Mouse (Mus musculus) thymus, postnatal 36 days (tissue): ENCODE data around the gene Grxcr1.

Source experiments
- DNase-seq, 2 experiments: peaks; one replicate each; pipeline ENCODE4 v3.0.0; 2022; ENCODE audit warnings: mixed read lengths in 2 of 2

Gene Grxcr1

DNA sequence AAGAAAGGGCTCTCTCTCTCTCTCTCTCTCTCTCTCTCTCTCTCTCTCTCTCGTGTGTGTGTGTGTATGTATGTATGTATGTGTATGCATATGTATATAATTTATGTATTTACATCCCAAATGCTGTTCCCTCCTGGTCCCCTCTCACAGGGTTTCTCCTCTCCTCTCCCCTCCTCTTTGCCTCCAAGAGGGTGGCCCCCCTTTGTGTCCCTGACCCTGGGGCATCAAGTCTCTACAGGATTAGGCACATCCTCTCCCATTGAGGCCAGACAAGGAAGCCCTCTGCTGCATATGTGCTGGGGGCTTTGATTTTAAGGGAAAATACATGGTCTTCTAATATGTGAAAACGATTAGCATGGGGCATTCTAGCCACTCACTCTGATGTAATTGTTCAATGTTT lies 61.5 kb downstream of the Grxcr1 start:
- no peak for DNase-seq

DNA sequence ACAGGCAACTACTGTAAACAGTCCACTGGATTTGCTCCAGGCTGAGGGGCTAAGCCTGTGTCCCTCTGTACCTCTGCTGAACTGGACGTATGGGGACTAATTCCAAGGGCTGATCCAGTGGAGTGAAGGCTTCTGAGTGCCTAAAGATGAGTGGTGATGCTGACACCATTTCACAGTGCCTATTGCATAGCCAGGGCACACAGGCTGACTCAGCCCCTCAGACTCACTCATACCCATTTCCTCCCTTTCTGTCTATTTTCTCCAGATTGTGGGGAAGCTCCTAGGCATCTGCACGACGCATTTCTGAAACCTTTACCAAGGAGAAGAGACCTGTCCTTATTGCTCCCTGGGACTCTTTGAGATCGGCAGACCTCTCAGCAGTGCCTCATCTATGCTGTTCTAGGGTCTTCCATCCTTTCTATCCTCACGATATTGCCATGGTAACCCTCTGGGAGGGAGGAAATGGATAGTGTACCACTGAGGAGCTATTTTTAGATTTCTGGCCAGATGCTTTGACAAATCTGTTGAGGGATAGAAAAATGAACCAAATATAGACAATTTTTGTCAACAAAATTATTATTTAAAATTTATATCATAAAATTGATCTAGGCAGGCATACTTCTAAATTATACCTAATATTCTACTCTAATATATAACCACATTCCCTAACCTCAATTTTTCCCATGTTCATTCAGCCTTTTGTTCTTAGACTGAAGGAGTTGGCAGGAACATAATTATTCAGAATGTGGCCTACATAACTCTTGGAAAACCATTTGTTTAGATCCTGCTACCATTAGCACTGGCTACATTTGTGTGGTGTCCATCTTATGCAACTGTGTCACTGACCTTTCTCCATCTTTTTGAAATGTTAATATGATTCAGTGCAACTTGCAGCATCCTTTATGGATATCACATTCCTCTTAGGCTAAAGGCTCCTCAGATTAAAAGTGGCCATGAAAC lies 66.3 kb downstream of the Grxcr1 start:
- no peak for DNase-seq

DNA sequence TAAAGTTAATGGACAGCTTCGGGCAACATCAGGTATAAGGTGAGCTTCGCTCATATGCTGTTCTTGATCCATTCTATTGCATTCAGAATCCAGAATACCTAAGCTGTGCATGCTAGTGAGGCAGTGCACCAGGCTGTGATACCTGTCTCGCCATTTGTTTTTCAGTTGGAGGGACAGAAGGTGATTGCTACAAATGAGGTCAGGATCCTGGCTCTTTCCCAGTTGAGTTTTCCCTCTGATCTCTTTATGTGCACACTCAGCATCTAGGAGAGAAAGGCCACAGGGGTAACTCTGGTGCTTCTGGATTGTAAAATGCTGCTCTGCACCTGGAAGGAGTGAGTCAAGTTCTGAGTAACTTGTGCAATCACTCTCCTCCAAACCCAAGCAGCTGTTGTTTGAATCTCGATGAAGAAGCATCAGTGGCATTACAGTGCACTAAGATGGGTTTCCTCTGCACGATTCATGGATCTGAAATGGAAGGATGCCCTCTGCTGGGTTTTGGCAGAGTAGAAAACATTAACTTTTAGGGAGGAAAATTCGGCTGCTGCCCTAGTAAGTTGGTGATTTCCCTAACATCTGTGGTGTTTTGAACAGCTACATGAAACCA lies 80.9 kb downstream of the Grxcr1 start:
- DNase-seq: no peak

DNA sequence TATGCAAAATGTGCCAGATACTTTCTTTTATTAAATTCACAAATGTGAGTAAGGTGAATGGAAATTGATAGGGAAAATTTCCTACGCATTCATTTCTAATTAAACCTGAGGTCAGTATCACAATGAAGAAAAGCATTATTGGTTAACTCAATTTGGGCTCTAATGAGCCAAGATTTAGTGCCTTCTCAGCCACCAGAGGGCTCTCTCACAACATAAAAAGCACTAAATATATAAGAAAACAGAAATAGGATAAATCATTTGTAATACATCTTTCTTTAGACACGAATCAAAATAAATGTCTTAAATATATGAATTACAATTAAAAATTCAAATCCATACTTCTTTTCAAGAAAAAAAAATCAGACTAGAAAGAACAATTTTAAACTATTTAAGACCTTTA lies 89.2 kb downstream of the Grxcr1 start:
- DNase-seq: no peak

DNA sequence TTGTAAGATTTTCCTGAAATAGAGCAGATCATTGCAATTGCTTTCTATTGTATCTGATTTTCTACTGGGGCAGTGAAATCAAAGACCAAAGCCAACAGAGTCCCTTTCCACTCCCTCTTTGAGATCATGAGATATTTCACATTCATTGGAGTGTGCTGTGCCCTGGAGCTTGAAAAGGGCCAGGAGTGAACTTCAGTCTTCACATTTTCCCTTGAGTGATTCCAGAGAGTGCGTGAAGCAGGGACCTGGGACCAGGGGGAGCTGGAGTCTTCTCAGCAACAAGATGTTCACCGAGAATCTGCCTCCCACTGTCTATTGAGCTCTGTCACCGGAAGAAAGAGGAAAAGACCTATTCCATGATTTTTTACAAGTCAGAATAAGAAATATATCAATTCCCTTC lies 91.2 kb downstream of the Grxcr1 start:
- DNase-seq: no peak

DNA sequence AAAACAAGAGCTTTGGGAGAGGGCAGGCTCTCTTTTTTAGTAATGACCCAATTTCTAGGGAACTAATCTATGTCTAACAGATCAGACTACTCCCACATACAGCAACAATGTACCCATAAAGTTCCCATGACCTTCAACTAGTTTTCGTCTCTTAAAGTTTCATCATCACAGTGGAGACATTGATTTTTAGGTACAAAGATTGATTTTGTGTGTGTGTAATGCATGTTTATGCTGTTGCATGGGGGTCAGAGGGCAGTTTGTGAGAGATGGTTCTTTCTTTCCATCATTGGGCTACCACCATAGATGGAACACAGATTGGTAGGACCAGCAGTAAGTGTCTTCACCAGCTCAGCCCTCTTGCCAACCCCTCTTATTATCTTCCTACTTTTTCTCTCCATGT lies 93.8 kb downstream of the Grxcr1 start:
- DNase-seq: no peak

DNA sequence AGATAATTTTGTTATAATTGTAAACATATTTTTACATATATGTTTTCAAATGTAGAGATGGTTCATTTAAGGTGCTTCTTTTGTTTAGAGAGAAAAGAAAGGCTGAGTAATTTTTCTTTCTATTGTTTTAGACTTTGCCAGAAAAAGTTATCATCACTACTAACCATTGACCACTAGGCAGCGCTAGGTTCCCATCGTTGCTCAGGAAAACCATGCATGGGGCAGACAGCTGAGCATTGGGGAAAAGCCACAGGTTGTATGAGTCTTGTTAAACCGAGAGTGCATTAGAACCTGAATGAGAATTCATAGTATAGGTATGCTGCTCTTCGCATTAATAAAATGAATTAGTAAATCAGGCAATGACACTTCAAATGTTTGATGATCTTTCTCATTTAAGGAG lies 96.8 kb downstream of the Grxcr1 start:
- no peak for DNase-seq

DNA sequence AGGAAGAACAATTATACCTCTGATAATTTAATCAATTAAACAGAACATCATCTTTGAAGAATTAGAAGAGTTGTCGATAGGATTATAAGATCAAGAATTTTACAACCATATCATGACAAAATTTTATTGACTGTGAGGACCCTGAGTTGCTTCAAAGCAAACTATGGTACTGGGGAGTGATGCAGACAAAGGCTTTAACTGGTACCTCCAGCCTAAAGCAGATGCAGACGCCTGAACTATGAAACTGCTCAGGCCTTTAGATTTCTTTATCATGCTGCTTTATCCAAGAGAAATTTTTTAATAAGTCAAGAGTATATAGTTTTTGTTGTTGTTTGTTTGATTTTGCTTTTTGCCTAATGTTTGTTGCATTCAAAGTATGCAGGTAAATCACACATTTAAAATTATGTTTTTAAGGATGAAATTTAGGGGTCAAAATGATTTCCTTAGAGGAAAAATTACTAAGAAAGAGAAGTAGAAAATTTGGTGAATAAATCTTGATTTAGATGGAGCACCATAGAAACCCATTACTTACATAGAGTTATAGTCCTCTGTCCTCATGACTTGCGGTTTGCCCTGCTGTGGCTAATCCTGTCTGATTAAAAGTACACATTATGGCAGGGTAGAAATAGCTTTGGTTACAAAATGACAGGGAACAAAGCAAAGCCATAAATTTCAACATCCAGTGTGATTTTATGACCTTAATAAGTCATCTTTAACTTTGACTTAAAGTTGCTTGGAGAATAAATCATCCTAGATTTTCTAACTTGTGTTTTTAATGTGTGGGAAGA lies 97.4 kb downstream of the Grxcr1 start:
- DNase-seq: no peak

DNA sequence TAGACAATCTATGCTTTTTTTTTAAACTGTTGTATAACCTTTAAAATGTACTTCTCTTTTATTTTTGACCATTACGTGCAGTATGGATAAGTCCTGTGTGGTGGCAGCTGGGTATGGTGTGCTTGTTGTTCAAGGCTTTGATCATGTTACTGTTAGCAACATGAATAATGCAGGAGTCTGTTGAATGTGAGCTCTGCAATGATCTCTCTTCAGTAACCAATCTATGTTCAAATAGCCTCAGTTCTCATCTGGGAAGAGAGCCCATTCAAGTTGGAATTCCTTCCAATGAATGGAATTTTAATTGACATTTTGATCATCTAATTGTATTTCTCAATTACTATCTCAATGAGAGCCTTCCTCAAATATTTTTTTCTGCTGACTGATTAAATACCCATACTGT lies 115.2 kb downstream of the Grxcr1 start:
- no peak for DNase-seq

DNA sequence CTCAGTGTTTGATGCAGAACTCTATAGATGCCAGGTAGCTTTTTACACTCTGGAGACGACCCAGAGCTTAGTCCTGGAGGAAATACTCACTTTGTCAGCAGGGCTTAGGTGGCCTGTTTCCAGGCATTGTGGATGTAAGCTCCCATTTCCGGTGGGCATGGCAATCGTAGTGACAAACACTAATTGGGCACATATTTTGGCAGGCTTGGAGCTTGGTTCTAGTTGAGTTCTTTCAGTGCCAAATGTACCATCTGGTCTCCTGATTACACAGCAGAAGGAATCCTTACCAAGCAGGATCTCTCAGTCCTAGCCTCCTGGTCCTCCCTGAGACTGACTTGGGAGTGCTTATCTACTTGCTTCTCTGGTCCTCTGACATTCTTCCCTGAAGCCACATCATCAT lies 118.3 kb downstream of the Grxcr1 start:
- no peak for DNase-seq

DNA sequence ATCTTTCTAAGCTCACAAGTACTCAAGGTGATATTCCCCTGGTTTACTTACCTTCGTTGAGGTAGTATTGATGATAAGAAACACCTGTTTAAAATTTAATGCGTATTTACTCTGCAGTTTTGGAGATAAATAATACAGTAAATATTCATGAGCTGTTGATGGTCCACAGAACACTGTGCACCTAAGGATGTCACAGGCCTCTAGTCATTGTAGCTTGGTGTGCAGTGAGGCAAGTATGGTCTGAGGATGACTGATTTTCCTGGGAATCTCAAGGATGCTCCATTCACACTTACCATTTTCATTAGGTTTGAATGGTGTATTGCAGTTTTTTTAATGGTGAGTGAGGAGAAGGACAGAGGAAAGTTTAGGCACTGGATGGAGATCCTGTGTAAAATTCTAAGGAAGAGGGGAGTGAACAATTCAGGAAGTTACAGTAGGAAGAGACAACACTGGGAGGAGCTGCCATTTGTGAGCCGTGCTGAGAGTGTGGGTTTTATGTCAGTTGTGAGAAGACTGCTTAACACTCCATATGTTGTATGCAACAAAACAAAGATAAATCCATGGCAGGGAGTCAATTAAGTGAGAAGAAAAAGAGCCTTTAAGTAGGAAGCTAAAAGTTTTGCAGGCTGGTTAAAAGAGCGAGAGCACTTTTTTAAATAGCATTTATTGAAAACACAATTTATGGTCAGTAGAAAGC lies 118.9 kb downstream of the Grxcr1 start:
- no peak for DNase-seq

DNA sequence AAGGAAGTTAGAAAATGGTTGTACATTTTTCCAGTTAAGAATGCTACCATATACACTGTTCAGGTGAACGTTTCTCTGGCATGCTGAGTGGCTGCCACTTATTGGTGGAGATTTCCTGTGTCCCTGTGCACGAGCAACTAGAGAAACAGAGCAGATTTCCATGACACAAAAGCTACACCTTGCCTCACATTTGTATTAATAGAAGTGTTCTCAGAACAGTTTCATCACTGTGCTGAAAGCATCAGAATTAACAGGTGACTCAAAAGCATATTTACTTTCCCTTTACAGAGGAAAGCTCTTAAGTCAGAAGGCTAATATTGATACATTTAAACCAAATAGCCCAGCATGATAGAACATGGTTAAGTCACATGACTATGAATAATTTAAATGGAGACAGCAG lies 130.9 kb downstream of the Grxcr1 start:
- no peak for DNase-seq

DNA sequence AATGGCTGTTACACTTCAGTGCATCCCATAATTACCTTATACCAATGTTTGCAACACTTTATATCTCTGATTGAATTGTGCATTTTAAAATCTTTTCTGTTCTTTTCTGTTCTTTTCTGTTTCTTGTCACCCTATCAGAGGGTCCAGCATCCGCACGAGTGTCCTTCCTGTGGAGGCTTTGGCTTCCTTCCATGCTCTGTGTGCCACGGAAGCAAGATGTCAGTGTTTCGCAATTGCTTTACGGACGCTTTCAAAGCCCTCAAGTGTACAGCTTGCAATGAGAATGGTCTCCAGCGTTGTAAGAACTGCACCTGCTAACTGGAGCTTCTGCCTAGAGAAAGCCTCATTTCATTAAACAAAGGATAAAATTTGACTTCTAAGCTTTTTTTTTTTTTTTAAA lies 134.3 kb downstream of the Grxcr1 start:
- no peak for DNase-seq
